Mouse (Mus musculus): ENCODE data around the gene Jagn1. TPM values are rescaled to one million over a fixed set of nuclear protein-coding genes. Genes with fewer than 3 reads are reported as not detected.

Jagn1 gene
- polyA plus RNA-seq, 1 experiment from 2014 or later = 57.4 TPM

DNA sequence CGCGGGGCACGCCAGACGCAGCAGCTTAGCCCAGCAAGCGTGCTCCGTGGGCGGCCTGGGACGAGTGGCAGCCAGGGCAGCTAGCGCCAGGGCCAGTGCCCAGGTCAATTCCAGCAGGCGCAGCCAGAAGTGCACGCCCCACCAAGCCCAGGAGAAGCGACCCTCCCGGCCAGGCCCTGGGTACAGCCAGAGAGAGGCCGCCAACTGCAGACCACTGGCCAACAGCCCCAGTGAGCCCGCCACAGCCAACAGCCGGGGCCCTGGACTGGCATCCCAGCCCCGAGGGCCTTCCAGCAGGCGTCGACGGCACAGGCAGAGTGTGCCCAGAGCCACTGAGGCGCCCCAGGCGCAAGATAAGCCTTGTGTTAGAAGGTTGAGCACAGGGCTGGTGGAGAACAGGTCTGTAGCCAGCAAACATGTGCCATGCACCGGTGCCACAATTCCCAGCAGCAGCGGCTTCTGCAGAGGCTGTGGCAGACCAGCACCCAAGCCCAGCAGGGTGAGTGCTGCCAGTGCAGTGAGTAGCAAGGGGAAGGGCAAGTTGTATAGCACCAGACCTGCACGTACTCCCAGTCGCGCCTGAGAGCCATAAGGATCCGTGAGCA, 52.8 kb downstream of the Jagn1 start:
- Histone ChIP-seq H3K4me2 (peak overlapping the region; percentile 81), H3K27me3 (peaks cover 33% of the 10 kb centered on the region), H3K27ac (no peak overlapping the region), H3K4me3 (peak overlapping the region; percentile 51), H3K9ac (peak overlapping the region; percentile 57), H3K36me3 (peaks cover 10% of the 10 kb centered on the region; the same call in 1 of the 2 replicates), H3K4me1 (replicated peaks) (peaks cover 17% of the 10 kb centered on the region), H3K9me3 (replicated peaks) (no peaks in the 10 kb centered on the region)
- no peak for ATAC-seq (replicated peaks; ENCODE audit: insufficient number of reproducible peaks, insufficient read depth, low FRiP score, low read depth)
- 30% methylated on average over 28 of the region's 28 CpGs for WGBS

Small RNAs within 50 kb of the gene (microRNA-seq; reads per million reads assigned to microRNA genes)
- not detected for gene Gm24387

Other genes with a start within 250 kb of the Jagn1 start
- gene Lhfpl4, start 247.2 kb upstream of the Jagn1 start, polyA plus RNA-seq (2015; fragmentation: Nextera tagmentation; extraction: Ambion mirVana) = 0.35 and 0.81 TPM in 2 replicates
- 20.8 and 26.7 TPM in 2 replicates for gene Mtmr14, start 204.7 kb upstream of the Jagn1 start, polyA plus RNA-seq (2015; fragmentation: Nextera tagmentation; extraction: Ambion mirVana)
- 0.25 TPM in 1 of 2 replicates, not detected in the other for gene Cpne9, start 160.3 kb upstream of the Jagn1 start, polyA plus RNA-seq (2015; fragmentation: Nextera tagmentation; extraction: Ambion mirVana)
- 9.0 and 12.0 TPM in 2 replicates for gene Brpf1, start 135.4 kb upstream of the Jagn1 start, polyA plus RNA-seq (2015; fragmentation: Nextera tagmentation; extraction: Ambion mirVana)
- 6.1 and 9.6 TPM in 2 replicates for gene Ogg1, start 115.6 kb upstream of the Jagn1 start, polyA plus RNA-seq (2015; fragmentation: Nextera tagmentation; extraction: Ambion mirVana)
- gene Camk1, start 98.6 kb upstream of the Jagn1 start, polyA plus RNA-seq (2015; fragmentation: Nextera tagmentation; extraction: Ambion mirVana) = 110 and 122 TPM in 2 replicates
- gene Tada3, start 64.7 kb upstream of the Jagn1 start, polyA plus RNA-seq (2015; fragmentation: Nextera tagmentation; extraction: Ambion mirVana) = 36.1 and 43.9 TPM in 2 replicates
- gene Arpc4, start 64.5 kb upstream of the Jagn1 start, polyA plus RNA-seq (2015; fragmentation: Nextera tagmentation; extraction: Ambion mirVana) = 232 and 253 TPM in 2 replicates
- gene Ttll3, start 53.3 kb upstream of the Jagn1 start, polyA plus RNA-seq (2015; fragmentation: Nextera tagmentation; extraction: Ambion mirVana) = 1.4 and 2.0 TPM in 2 replicates
- gene Rpusd3, start 23.2 kb upstream of the Jagn1 start, polyA plus RNA-seq (2015; fragmentation: Nextera tagmentation; extraction: Ambion mirVana) = 9.5 and 16.1 TPM in 2 replicates
- not detected in 2 replicates for gene Cidec, start 6.8 kb upstream of the Jagn1 start, polyA plus RNA-seq (2015; fragmentation: Nextera tagmentation; extraction: Ambion mirVana)
- gene Il17re, start 15.9 kb downstream of the Jagn1 start, polyA plus RNA-seq (2015; fragmentation: Nextera tagmentation; extraction: Ambion mirVana) = 1.4 and 3.5 TPM in 2 replicates
- 11.5 and 15.6 TPM in 2 replicates for gene Il17rc, start 28.9 kb downstream of the Jagn1 start, polyA plus RNA-seq (2015; fragmentation: Nextera tagmentation; extraction: Ambion mirVana)
- 38.3 and 44.3 TPM in 2 replicates for gene Creld1, start 40.7 kb downstream of the Jagn1 start, polyA plus RNA-seq (2015; fragmentation: Nextera tagmentation; extraction: Ambion mirVana)
- 0.18 and 0.33 TPM in 2 replicates for gene Prrt3, start 59.4 kb downstream of the Jagn1 start, polyA plus RNA-seq (2015; fragmentation: Nextera tagmentation; extraction: Ambion mirVana)
- gene Emc3, start 89.1 kb downstream of the Jagn1 start, polyA plus RNA-seq (2015; fragmentation: Nextera tagmentation; extraction: Ambion mirVana) = 84.7 and 90.0 TPM in 2 replicates
- 7.8 and 7.9 TPM in 2 replicates for gene Fancd2, start 89.1 kb downstream of the Jagn1 start, polyA plus RNA-seq (2015; fragmentation: Nextera tagmentation; extraction: Ambion mirVana)
- 0.15 TPM in 1 of 2 replicates, not detected in the other for gene Fancd2os, start 158.1 kb downstream of the Jagn1 start, polyA plus RNA-seq (2015; fragmentation: Nextera tagmentation; extraction: Ambion mirVana)
- 159 and 162 TPM in 2 replicates for gene Brk1, start 162.2 kb downstream of the Jagn1 start, polyA plus RNA-seq (2015; fragmentation: Nextera tagmentation; extraction: Ambion mirVana)
- 25.6 and 31.0 TPM in 2 replicates for gene Vhl, start 181.4 kb downstream of the Jagn1 start, polyA plus RNA-seq (2015; fragmentation: Nextera tagmentation; extraction: Ambion mirVana)
- 4.7 and 5.6 TPM in 2 replicates for gene Irak2, start 195.9 kb downstream of the Jagn1 start, polyA plus RNA-seq (2015; fragmentation: Nextera tagmentation; extraction: Ambion mirVana)